Mouse (Mus musculus): ENCODE data around the gene Eml4.

Gene Eml4

GRCm38 (mm10) chr17:83379791-83380190, 29.1 kb downstream of the Eml4 start:
- no peak for DNase-seq (ENCODE audit: low spot score)

GRCm38 (mm10) chr17:83382752-83383151, 32.0 kb downstream of the Eml4 start:
- DNase-seq (ENCODE audit: low spot score): no peak

- DNase-seq (ENCODE audit: low spot score): no peak
These were observed 34.2 kb downstream of the Eml4 start for GRCm38 (mm10) chr17:83384981-83385380.

DNA sequence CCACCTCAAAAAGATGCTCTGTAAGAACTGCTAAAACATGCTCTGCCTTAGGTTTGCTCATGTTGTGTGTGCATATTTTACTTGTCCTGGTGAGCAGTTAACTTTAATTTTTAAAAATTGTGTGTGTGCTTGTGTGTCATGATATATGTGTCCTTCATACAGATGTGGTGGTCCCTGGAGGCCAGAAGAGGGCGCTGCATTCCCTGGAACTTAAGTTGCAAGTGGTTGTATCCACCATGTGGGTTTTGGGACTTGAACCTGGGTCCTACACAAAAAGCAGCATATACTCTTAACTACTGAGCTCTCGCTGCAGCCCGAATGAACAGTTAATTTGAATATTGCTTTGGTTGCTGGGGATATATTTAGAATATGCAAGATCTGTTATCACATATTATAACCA, 36.4 kb downstream of the Eml4 start:
- DNase-seq (ENCODE audit: low spot score): no peak

DNA sequence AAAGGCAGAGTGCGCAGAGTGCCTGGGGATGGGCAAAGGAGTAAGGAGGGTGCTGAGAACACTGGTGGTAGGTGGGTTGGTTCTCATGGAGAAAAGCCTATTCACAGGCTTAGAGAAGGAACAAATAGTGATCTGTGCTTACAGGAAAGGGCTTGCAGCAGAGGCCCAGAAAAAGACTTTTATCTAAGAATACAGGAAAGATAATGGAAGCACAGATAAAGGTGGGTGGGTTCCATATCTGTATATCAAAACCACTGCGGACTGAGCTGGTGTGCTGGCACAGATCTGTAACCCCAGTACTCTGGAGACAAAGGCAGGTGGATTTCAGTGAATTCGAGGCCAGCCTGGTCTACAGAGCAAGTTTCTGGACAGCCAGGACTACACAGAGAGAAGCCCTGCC, 43.3 kb downstream of the Eml4 start:
- no peak for DNase-seq (ENCODE audit: low spot score)

- no peak for DNase-seq (ENCODE audit: low spot score)
These were observed 46.9 kb downstream of the Eml4 start for GRCm38 (mm10) chr17:83397571-83398100.

DNA sequence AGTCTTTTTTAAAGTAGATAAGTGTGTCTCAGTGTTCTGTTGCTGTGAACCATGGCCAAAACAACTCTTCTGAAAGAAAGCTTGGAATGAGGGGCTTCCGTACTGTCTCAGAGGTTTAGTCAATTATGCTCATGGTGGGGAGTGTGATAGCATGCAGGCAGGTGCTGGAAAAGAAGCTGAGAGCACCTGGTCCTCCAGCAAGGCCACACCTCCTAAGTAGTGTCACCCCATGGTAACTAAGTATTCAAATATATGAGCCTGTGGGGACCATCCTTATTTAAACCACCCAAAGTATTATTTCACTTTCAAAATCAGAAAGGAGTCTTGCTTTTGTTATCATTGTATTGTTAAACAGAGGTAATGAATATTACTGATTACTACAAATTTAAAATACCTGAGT, 48.0 kb downstream of the Eml4 start:
- DNase-seq (ENCODE audit: low spot score): no peak

DNA sequence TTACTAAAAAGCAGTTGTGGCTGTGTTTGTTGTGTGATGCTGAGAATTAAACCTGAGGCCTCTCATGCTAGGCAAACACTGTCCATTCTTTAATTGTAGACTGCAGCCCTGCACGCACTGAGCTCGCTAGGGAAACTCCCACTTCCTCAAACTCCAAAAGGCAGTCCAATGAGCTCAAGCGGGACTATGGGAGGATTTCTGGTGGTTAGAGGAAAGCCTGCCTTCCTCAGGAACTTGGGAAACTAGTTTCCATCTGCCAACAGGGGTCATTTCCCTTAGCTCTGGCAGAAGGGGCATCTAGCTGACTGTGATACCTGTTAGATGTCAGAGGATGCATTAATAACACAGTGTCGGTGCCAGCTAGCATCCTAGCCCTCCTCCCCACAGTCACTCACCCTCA, 79.9 kb downstream of the Eml4 start:
- no peak for DNase-seq (ENCODE audit: low spot score)

DNA sequence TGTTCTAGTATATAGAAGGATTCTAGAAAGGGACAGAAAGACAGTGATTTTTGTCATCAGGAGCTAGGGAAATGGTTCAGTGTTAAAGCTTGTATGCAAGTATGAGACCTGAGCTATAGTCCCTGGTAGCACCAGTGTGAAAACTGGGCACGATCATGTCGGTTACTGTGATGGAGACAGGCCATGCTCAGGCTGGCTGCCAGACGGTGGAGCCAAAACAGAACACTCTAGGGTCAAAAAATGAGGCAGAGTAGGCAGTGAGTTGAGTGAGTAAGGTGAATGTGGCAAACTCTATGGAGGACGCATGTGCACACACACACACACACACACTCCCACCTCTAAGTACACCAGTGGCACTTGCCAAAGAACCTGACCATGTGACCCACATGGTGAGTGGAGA, 92.7 kb downstream of the Eml4 start:
- no peak for DNase-seq (ENCODE audit: low spot score)

DNA sequence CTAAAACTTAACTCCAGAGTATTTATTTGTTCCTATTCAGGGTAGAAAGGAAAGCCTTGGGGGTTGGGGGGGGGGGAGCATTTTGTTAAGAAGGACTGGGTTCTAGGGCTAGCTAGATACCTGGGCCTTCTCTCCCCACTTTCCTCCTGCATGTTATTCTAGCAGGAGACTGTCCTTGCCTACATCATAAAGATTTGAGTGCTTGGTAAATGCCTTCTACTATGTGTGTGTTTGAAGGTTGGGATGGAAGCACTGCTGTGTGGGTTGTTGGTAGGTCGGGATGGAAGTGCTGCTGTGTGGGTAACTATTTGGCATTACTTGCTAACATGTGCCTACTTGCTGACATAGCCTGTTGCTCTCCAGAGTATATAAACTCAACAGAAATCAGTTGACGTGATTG, 98.9 kb downstream of the Eml4 start:
- DNase-seq (ENCODE audit: low spot score): no peak

DNA sequence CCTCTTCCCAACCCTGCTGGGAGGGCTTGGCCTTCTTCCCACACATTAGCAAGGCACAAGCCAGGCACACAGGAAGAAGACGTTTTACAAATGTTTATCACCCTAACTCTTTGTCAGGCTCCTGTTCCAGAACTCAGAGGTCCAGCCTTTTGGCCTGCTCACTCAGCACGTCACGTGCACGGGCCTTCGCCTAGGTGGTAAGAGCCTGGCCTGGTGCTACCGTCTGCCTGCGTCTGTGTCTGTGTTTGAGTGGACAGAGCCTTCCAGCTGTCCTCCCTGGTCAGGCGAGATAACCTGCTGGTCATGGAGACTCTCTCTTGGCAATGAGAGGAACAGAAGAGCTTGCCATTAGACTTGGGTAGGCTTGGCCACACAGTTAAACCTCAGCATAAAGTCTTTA, 100.6 kb downstream of the Eml4 start:
- DNase-seq (ENCODE audit: low spot score): no peak

GRCm38 (mm10) chr17:83451796-83452195, 101.1 kb downstream of the Eml4 start:
- no peak for DNase-seq (ENCODE audit: low spot score)

DNA sequence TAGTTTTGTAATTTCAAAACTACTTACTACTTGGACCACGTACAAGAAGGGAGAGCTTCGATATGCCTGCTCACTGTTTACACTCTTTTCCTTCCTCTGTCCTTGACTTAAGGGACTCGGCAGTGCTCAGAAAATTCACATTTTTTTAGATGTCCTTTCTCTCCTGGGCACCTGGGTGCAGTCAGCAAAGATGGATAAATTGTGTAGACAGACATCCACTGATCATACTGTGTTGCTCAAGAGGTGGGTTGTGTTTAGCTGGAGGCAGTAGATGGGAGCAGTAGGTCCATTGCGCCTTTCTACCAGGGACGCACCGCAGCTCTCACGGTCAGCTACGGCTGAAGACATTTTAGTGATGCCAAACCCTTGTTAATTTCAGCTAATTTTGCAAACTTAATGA, 101.7 kb downstream of the Eml4 start:
- no peak for DNase-seq (ENCODE audit: low spot score)

DNA sequence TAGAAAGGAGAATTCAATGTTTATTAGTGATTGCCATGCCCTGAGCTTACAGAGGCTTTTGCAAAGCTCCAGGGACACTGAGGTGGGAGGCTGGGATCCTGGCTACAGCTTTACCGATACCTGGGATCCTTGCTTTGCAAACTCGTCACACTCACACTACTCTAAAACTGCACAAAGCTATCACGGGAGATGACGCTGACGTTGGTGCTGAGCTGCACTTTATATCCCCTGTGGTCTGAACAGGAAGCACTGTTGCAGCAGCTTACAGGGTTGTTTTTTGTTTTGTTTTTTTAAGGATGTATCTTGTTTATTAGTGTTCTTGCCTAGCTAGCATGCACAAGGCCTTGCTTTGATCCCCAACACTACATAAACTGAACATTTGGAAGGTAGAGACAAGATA, 102.9 kb downstream of the Eml4 start:
- no peak for DNase-seq (ENCODE audit: low spot score)

DNA sequence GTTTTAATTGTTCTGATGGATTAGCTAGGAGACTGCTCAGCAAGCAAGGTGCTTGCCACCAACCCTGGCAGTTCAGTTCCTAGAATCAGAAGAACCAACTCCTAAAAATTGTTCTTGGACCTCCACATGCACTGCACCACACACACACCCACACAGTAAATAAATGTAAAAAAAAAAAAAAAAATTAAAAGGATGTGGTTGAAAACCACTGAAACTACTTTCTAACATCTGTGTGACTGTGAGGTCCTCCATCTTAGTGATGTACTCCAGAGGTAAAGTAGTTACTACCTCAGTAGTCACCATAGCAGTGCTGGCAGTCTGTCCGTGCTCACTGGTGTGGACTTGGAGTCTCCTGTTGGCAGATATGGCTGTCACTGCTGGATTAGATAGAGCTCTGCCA, 106.5 kb downstream of the Eml4 start:
- no peak for DNase-seq (ENCODE audit: low spot score)

DNA sequence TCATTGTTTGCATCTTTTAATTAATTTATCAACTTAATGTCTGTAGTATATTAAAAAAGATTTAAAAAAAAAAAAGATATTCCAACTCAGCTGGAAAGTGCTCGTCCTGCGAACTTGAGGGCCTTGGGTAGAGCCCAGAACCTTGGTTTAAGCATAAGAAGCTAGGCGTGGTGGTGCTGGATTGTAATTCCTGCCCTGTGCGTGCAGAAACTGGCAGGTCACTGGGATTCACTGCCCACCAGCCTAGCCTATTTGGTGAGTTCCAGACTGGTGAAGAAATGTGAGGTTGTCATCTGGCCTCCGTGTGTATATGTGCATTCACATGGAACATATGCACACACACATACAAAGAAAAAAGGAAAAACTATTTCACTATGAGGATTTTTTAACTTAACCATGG, 115.2 kb downstream of the Eml4 start:
- DNase-seq (ENCODE audit: low spot score): no peak

DNA sequence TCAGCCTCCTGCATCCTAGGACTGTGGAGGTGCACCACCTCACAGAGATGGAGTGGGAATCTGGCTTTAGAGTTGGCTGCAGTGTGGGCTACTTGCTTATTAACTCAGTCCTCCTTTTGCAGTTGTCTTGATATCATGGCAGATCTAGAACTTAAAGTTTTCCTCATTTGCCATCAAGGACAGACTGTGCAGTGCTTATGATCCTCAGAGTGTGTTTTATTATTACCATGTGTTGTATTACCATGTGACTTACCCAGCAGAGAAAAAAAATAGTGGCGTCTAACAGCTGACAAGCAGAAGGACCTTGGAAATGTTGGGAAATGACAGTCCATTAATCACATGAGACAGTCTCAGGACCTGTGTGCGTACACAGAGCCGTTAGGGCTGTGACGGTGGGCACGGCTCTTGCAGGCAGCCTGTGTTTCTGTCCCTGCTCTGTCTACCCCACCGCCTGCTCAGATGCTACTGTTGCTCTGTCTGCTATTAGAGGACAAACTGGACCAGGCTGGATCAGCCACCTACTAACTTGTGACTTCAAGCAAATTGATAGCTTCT, 116.0 kb downstream of the Eml4 start:
- DNase-seq (ENCODE audit: low spot score): no peak

DNA sequence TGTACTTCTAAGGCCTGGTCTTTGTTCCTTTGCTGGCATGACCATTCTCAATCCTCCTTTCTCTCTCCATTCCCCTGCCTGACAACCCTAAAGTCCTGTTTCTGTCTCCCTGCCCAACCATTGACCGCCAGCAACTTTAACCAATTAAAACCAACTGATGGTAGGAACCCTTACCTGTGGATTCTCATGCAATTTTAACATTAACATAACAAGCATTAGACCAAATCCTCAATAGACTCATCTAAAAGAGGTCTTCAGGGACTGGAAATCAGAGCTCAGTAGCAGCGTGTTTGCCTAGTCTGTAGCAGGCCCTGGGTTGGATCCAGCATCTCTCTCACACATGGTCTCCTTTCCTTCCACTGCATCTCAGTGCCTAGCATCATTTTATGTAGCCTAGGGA, 118.9 kb downstream of the Eml4 start:
- no peak for DNase-seq (ENCODE audit: low spot score)

- no peak for DNase-seq (ENCODE audit: low spot score)
These were observed 126.4 kb downstream of the Eml4 start for GRCm38 (mm10) chr17:83477089-83477488.

- no peak for DNase-seq (ENCODE audit: low spot score)
These were observed 130.8 kb downstream of the Eml4 start for GRCm38 (mm10) chr17:83481551-83481950.

GRCm38 (mm10) chr17:83482817-83483536, 132.2 kb downstream of the Eml4 start:
- no peak for DNase-seq (ENCODE audit: low spot score)

DNA sequence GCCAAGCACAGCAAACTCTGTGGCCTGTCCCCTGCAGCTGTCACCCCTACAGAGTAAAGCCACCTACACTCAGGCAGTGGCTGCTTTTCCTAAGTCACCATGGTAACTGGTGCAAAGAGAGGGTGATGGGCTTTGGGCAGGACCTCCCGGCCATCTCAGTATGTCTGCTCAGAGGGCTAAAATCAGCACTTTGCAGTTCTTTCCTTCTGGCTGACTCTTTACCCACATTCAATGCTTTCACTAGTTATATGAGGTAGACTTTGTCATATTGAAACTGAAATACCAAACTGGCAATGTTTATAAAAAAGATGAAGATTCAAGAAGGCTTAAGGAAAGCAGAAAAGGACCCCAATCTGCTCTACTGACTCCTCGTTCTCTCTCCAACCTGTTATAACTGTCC, 133.1 kb downstream of the Eml4 start:
- no peak for DNase-seq (ENCODE audit: low spot score)

GRCm38 (mm10) chr17:83487762-83488161, 137.0 kb downstream of the Eml4 start:
- no peak for DNase-seq (ENCODE audit: low spot score)

GRCm38 (mm10) chr17:83498889-83499288, 148.2 kb downstream of the Eml4 start:
- DNase-seq (ENCODE audit: low spot score): no peak

Data from ovary, postnatal 10 days (tissue).